Mouse (Mus musculus): ENCODE measurements around the gene D8Ertd738e.

Gene D8Ertd738e

DNA sequence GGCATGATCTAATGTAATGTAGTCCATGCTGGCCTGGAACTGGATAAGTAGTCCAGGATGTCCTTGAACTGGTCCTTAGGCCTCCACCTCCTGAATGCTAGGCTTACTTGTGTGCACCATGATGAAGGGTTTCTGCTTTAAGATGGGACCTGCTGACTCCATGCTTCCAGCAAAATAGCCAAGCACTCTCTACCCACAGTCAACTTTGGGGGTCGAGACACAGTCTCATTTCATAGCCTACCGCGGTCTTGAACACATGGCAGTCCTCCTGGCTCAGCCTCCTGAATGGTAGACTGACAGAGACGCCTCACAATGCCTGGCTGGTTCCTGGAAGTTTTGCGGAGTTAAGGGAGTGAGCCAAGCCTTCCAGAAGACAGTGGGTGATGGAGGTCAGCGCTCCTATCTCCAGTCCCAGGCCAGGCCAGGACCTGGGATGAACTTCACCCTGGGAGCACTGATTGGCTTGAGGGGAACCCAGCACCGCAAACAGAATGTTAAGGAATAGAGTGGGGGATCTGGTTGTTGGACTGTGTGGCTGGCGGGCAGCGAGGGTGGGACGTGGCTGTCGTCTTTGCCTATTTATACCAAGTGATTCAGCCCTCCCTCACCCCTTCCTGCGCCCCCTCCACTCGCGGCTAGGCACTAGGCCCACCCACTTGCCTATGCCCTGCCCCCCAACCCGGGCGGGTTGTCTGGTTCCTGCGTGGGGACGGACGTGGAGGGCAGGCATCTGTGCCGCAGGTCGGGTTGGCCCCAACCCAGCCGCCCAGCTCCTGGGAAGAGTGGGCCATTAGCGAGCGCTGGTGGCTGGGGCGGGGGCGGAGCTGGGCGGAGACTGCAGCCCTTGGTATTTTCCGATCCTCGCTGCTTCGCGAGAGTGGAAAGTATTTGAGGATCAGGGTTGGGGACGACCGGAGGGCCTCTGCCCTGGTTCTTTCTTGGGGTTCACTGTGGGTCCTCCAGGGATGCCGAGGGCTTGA lies 46.3 kb downstream of the D8Ertd738e start:
- no peak for DNase-seq (ENCODE audit: low read depth, low spot score)

DNA sequence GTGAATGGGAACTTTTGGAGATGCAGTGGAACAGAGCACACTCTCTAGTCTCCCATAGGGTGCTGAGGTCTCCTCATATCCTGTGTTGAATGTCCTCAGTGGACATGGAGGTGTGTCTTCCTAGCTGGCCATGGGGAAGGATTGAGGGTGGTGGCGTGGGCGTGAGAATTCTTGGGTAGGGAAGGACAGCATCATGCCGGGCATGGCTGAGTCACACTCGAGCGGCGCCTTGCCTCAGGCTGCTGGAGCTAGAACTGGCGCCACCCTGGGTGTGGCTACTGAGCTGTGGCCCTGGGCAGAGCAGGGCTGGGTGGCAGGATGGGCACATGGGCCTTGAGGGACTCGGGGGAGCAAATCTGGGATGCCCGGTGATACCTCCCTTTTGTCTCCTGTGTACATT lies 47.1 kb downstream of the D8Ertd738e start:
- DNase-seq (ENCODE audit: low read depth, low spot score), result no peak

DNA sequence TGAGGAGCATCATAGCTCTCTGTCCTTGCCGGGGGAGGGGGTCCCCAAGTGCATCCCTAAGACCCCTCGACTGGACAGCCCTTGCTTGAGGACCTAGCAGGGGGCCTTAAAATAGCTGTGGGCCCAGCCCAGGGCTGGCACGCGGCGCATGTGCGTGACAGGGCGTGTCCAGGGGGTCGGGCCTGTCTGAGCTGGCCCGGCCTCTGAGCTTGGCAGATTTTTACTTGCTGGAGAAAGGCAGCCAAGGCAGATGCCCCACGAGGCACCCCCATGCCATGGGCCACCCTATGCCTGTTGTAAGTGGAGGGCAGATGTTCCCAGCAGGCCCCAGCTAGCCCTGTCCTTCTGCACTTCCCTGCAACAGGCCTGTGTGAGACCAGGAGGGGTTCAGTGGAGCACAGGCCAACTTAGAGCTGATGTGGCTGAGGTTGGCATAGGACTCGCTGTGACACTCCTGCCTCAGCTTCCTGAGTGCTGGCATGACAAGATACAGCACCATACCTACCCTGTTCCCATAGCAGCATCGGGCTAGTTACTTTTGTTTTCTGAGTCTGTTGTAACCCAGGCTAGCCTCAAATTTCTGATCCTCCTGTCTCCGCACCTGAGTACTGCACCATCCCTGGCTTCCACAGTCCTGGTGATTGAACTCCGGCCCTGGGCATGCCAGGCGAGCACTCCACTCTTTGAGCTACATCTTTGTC lies 47.8 kb downstream of the D8Ertd738e start:
- DNase-seq (ENCODE audit: low read depth, low spot score), result no peak

DNA sequence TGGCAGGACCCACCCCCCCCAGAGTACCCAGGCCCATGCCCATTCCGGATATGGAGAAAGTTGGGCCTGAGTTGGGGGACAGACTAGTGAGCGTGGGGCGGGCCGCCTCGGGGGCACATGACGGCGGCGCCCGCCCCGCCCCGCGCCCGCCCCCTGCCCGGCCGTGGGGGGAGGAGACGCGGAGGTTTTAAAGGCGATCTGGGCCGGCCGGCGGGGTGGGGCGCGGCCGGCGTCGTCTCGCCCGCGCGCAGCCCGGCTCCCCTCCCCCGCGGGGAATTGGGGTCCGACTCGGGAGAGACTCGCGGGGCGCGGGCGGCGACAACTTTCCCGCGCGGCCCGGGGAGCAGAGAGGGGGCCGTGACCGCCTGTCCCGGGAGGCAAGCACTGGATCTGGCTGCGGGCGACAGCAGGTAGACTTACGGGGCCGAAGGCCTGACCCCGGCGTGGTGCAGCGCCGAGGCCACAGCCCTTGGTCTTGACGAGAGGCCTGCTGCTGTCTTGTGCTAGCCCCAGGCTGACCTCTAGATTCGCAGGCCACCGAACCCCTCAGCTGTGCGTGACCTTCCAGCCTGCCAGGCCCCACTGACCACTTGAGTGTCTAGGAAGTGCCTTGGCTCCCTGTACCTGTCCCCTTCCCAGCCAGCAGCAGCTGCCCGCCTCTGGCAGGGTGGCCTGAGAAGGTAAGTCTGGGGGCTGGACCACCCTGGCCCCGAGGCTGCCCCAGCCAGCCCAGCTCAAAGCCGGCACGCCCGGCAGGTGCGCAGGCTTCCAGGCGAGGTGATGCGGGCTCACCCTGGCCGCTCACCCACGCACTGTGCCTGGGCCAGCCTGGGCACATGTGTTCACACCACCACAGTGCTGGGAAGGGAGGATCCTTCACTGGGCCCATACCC lies 48.6 kb downstream of the D8Ertd738e start:
- DNase-seq (ENCODE audit: low read depth, low spot score), result no peak

DNA sequence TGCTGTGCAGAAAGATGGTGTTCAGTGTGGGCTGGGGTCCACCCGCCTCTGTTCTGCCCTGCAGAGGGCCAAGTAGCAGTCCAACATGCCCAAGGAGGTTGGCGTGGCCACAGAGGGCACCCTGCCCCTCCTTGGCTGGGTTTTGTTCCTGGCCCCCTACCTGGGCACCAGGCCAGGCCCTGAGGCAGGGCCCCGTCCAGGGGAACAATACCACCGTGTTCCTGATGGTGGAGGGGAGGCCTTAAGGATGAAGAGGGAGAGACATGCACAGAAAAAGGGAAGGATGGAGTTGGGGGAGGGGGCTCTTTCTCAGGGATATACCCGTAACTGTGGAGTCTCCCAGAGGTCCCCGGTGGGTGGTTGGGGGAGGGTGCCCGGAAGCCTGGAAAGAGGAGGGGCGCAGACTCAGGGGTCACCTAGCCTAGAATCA lies 49.4 kb downstream of the D8Ertd738e start:
- no peak for DNase-seq (ENCODE audit: low read depth, low spot score)

DNA sequence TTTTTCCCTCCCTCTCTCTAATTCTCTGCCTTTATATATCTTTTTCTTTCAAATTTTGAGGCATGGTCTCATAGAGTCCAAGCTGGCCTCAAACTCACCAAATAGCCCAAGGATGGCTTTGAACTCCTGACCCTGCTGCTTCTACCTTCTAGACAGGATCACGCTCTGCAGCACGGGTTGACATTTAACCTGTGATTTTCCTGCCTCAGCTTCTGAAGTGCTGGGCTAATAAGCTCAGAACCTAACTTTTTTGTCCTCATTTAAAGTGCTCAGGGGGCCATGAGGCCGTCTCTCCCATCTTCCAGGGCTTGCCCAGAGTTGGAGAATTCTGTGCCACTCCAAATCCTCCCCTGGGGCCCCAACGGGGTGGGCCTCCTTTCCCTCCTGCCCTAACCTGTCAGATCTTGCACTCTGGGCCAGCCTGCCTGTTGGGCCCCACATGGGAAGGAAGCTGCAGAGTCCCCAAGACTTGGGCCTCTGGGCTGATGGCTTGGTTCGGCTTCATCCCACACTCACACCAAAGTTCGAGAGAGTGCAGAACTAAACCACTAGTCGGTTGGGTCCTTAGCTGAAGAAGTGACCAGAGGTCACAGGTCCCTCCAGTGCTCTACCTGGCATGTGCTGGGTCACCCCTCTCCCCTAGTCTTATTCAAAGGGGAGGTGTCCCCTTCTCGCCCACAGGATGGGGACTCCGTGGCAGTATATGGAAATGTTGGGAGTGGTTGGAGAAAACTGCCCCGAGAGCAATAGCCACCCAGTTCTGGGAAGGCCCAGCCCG lies 50.0 kb downstream of the D8Ertd738e start:
- no peak for DNase-seq (ENCODE audit: low read depth, low spot score)

DNA sequence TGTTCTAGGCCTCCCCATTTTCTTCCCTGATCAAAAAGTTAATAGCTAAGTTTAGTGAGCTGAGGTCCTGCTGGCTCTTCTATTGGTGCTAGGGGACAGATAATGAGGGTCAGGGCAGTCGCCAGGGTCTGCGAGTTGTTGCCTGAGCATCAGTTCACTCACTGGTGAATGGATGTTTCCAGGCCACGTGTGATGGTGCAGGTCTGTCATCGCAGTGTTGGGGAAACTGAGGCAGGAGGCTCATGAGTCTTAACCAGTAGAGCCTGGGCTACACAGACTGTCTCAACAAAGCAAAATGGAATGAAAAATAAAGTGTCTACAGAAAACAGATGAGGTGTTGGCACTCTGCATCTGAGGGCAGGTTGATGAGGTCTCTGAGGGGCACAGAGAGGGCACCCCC lies 50.6 kb downstream of the D8Ertd738e start:
- DNase-seq (ENCODE audit: low read depth, low spot score), result no peak

DNA sequence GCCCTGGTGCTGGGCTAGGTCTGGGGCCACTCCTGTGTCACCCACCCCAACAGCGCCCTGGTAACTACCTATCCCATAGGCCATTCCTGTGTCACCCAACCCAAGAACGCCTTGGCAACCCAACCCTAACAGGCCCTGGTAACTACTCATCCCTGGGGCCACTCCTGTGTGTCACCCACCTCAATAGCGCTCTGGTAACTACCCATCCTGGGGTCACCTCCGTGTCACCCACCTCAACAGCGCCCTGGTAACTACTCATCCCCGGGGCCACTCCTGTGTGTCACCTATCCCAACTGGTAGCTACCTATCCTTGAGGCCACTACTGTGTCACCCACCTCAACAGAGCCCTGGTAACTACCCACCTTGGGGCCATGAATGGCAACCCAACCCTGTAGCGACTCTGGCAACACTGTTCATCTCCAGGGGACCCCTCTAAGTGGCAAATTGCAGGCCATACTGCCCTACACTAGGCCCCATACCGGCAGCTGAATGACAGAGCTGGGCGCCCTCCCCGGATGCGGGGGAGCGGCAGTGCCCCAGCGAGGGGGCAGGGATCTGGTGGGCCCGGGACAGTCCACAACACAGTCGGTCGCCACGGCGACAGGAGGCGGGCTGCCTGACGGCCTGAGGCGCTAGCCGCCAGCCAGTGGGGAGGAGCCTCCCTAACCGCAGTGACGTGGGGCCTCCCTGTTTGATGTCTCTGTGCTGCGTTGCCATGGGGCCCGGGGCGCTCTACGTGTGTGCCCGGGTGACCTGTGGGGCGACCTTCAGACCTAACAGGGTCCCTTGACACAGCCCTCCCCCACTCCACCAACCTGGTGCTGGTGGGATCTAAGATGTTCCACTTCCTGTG lies 51.4 kb downstream of the D8Ertd738e start:
- peak; percentile 58 for DNase-seq (ENCODE audit: low read depth, low spot score)

DNA sequence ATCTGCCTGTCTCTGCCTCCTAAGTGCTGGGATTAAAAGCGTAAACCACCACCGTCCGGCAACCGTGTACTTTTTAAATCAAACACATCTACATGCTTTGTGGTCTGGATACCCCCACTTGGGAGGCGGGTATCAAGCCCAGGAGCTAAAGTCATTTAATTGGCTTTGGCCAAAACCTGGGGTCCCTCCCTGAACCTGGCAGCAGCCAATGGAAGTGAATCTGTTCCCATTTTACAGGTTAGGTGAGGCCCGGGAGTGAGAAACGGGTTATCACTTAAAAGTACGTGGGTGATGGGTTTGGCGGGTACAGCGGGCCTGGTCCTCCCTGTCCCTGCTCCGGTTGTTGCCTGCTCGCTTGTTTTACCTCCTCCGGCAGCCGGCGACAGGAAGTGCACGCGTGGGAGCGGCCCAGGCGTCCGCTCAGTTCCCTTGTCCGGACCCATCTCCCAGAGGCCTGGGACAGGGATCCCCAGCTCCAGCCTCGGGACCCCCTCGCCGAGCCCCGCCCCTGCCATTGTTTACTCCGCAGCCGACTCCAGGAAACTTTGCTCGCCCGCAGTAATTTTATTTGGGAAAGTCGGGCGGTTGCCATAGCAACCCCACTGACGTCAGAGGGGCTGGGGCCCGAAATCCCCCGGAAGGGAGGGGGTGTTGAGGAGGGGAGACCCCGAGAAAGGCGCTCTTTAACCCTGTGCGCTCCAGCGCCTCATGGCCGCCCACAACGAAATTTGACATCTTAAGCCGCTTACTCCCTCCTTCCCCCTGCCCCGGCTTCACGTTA lies 52.2 kb downstream of the D8Ertd738e start:
- DNase-seq (ENCODE audit: low read depth, low spot score), result no peak
